Mouse (Mus musculus) megakaryocyte, embryonic 14.5 days (primary cell): ENCODE data around the gene Rpp40.

ENCODE experiments used
- FLI1 ChIP-seq: IDR thresholded peaks from 2 replicates; pipeline ENCODE4 v1.6.1; 2012; ENCODE audit warnings: low read length, inconsistent platforms, mixed read lengths
- GATA1 ChIP-seq: IDR thresholded peaks from 3 replicates; pipeline ENCODE4 v1.6.1; 2012; ENCODE audit warnings: mixed read lengths, low read length, inconsistent platforms, borderline replicate concordance

GRCm38 (mm10) chr13:35940934-35941333, 34.8 kb upstream of the Rpp40 start:
- TF ChIP-seq GATA1 = no peak
- TF ChIP-seq FLI1 = no peak
